Mouse (Mus musculus): Measurements from ENCODE around the gene Siae. TPM values are rescaled to one million over a fixed set of nuclear protein-coding genes. Genes with fewer than 3 reads are reported as not detected.

The Siae gene
- total RNA-seq, 2 experiments from 2014 or later, result 10.8 to 11.0 TPM

DNA sequence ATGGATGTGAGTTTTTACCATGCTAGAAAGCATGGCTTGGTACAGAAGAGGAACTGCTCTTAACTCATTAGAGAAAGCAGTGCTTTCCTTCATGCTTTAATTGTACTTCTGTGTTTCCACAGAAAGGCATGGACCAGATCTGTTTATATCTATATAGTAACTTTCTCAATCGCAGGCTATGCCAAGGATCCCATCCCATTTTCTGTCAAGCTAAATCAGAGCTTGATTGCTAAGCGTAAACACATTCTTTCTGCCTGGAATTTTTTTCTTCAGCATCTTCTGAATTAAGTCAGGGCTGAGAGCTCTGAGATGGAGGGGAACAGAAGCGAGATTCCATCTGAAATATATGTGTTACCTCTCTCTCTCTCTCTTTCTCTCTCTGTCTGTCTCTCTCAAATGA is 68.5 kb downstream of the Siae start:
- no peak for ATAC-seq (replicated peaks; ENCODE audit: poor library complexity, severe bottlenecking)

GRCm38 (mm10) chr9:37624502-37624901 is 69.0 kb downstream of the Siae start:
- no peak for ATAC-seq (replicated peaks; ENCODE audit: poor library complexity, severe bottlenecking)

DNA sequence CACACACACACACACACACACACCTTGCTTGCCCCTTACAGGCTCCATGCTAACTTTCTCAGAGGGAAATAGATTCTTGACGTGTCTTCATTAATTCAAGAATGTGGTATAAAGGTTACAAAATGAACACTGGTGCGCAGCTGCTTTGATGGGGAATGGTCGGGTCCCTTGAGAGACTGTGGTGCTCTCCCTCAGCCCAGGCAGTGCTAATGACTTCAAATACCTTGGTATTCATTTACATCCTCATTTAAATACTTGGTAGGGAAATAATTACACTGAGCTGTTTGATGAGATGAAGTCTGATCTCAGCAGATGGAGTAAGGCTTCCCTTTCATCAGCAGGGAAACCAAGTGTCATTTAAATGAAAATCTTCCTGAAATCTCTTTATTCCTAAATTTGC is 69.6 kb downstream of the Siae start:
- no peak for ATAC-seq (replicated peaks; ENCODE audit: poor library complexity, severe bottlenecking)

GRCm38 (mm10) chr9:37625641-37626040 is 70.1 kb downstream of the Siae start:
- no peak for ATAC-seq (replicated peaks; ENCODE audit: poor library complexity, severe bottlenecking)

GRCm38 (mm10) chr9:37626103-37626567 is 70.6 kb downstream of the Siae start:
- ATAC-seq (replicated peaks; ENCODE audit: poor library complexity, severe bottlenecking), result no peak

- no peak for ATAC-seq (replicated peaks; ENCODE audit: poor library complexity, severe bottlenecking)
Measured at GRCm38 (mm10) chr9:37627263-37627662, 71.8 kb downstream of the Siae start.

DNA sequence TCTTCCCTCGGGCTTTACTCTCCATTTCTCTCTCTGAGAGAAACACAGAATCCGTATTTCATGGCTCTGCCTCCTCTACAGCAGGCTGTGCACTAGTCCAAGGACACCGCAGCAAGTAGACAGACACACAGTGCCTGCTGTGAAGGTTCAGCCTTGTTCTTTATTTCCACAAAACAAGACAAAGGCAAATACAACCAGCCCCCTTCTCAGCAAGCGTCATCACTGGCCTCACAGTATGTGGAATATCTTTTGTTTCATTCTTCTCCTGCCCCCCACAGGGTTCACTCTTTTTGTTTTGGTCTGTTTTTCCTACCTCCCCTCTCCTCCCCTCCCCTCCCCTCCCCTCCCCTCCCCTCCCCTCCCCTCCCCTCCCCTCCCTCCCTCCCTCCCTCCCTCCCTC is 73.1 kb downstream of the Siae start:
- no peak for ATAC-seq (replicated peaks; ENCODE audit: poor library complexity, severe bottlenecking)

GRCm38 (mm10) chr9:37629941-37630340 is 74.4 kb downstream of the Siae start:
- ATAC-seq (replicated peaks; ENCODE audit: poor library complexity, severe bottlenecking), result peak; percentile 63; the same call in 1 of the 2 replicates

- ATAC-seq (replicated peaks; ENCODE audit: poor library complexity, severe bottlenecking), result no peak
Measured at GRCm38 (mm10) chr9:37632305-37632704, 76.8 kb downstream of the Siae start.

GRCm38 (mm10) chr9:37634269-37634668 is 78.8 kb downstream of the Siae start:
- no peak for ATAC-seq (replicated peaks; ENCODE audit: poor library complexity, severe bottlenecking)

- ATAC-seq (replicated peaks; ENCODE audit: poor library complexity, severe bottlenecking), result peak; percentile 94
Measured at GRCm38 (mm10) chr9:37636335-37636734, 80.8 kb downstream of the Siae start.

DNA sequence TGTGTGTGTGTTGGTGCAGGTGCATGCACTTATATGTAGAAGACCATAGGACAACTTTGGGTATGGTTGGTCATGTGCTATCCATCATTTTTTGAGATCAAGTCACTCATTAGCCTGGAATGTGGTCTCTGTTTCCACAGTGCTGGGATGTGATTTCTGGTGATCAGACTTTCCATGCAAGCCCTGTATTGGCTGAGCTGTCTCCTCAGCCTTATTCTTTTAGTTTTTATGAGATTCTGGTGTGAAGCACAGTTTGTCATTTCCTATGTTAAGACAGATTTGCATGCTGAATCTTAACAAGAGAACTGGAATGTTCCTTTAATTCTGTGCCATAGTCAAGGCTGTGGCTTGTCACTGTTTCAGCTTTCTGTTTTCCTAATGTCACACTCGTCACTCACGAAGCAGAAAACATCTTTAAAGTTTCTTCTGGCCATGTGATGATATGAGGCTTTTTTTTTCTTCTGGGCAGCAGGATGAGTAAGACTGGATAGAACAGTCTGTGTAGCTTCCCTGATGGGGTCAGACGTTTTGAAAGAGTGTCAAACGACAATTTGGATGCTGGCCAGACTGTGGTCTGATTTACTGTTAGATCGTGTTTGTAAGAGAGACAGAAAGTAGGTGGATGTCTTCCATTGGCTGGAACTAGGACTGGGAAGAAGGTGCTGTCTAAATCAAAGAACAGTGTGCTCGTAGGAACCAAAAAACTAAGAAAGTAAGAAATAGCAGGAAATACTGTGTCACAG is 81.5 kb downstream of the Siae start:
- no peak for ATAC-seq (replicated peaks; ENCODE audit: poor library complexity, severe bottlenecking)

- no peak for ATAC-seq (replicated peaks; ENCODE audit: poor library complexity, severe bottlenecking)
Measured at GRCm38 (mm10) chr9:37638721-37639120, 83.2 kb downstream of the Siae start.

- no peak for ATAC-seq (replicated peaks; ENCODE audit: poor library complexity, severe bottlenecking)
Measured at GRCm38 (mm10) chr9:37646246-37646645, 90.7 kb downstream of the Siae start.

DNA sequence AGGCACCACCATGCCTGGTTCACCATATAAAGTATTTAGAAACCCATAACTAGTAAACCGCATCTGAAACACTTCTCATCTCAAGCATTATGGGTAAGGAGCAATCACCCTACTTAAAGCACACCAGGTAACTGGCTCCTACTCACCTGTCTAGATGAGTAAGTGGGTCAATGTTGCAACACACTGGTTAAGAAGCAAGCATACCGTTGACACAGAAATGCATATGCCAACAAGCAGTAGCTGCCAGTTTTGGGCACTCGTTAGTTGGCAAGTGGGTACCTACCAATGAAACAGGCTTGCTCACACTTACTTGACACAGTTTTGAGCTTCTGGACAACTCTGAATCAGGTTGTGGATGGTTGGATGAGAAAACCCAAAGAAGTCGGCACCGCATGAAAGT is 95.1 kb downstream of the Siae start:
- ATAC-seq (replicated peaks; ENCODE audit: poor library complexity, severe bottlenecking), result no peak

- ATAC-seq (replicated peaks; ENCODE audit: poor library complexity, severe bottlenecking), result no peak
Measured at GRCm38 (mm10) chr9:37653836-37654235, 98.3 kb downstream of the Siae start.

GRCm38 (mm10) chr9:37655961-37656360 is 100.5 kb downstream of the Siae start:
- ATAC-seq (replicated peaks; ENCODE audit: poor library complexity, severe bottlenecking), result no peak

DNA sequence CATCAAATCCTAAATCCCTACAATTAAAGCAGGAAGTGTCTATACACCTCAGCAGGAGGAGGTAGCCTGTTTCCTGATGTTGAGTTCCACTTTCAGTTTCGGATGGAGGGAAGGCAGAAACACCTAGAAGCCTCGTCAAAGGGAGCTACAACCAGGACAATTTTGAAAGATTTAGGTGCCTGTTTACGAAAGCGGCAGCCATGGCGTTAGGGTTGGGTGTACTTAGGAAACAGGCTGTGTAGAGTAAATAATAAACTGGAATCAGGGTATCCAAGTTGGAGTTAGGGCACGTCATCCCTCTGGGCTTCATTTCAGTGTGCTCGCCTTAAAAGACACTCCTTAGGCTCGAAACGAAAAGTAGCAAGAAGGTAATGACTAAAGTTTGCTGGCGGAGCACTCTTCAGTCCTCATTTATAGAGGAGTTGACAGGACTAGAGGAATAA is 101.0 kb downstream of the Siae start:
- ATAC-seq (replicated peaks; ENCODE audit: poor library complexity, severe bottlenecking), result peak; percentile 65

DNA sequence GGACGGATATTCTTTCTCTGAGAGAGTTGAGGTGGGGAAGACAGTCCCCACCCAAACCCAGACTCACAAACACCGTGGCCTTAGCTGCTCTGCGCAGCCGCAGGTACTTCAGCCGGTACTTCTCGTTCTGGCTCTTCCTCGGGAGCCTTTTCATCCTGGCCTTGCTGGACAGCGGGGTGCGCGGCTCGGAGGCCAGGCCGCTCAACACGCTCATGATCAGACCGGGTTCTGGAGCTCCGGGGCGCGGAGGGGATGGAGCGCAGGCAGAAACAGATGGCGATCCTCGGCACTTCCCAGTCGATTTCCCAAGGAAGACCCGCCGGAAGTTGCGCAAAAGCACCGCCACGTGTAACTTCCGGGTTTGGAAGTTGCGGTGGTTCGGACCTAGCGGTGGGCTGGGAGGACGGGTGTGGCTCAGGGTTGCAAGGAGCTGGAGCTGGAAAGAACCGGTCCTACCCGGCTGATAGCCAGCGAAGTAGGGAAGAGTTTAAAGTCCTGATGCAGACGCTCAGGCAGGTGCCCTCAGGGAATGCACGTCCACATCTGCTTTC is 101.5 kb downstream of the Siae start, which contains the start of gene Tbrg1:
Tbrg1 (minus strand) TSS at position 382 of the 551 bp plus-strand sequence.
- ATAC-seq (replicated peaks; ENCODE audit: poor library complexity, severe bottlenecking), result peak; percentile 92

- ATAC-seq (replicated peaks; ENCODE audit: poor library complexity, severe bottlenecking), result no peak
Measured at GRCm38 (mm10) chr9:37659413-37659812, 103.9 kb downstream of the Siae start.

GRCm38 (mm10) chr9:37663210-37663609 is 107.7 kb downstream of the Siae start:
- no peak for ATAC-seq (replicated peaks; ENCODE audit: poor library complexity, severe bottlenecking)

DNA sequence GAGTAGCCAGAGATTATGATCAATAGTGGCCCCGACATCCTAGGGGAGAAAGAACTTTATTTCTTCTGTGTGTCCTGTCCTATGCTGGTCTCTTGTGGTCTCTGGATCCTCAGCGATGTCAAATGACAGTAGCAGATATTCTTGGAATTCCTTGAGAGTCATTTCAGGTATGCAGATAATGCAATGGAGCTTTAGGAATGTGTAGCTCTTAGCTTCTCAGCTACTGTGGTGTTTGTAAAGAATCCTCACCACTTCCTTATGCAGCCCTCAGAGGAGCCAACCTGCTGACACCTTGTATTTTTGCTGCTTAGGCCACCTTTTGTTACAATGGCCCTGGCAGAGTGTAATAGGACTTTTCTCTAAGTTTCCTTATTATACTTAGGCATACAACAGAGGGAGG is 109.1 kb downstream of the Siae start:
- ATAC-seq (replicated peaks; ENCODE audit: poor library complexity, severe bottlenecking), result no peak

Measured in granulocyte monocyte progenitor cell, adult 5-6 weeks (primary cell).